Mouse (Mus musculus): Measurements from ENCODE around the gene Hoxc5. TPM values are rescaled to one million over a fixed set of nuclear protein-coding genes. Genes with fewer than 3 reads are reported as not detected.

The Hoxc5 gene
- total and polyA plus RNA-seq, 2 experiments from 2014 or later, result 0.15 TPM; not detected in 1

DNA sequence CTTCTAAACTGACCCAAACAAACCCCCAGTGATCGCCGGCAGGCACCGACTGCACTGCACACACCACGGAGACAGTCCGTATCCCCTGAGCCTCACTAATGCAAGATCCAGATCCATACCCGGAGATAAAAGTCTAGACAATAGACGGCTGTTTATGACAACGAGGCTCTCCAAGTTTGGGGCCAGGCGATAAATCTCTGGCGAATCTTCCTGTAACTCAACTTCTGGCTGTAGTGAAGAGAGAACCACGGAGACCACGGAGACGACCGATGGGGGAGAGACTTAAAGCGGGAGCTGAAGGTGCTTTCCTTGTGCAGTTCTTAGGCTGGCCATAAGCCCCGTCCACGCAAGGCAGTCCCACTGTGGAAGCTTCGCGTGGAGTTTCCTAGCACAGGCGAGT lies 17.5 kb upstream of the Hoxc5 start:
- no peaks in the 10 kb centered on the region for H3K36me3 ChIP-seq (replicated peaks; ENCODE audit: control insufficient read depth, insufficient read depth, low read length)
- no peaks in the 10 kb centered on the region for H3K9me3 ChIP-seq (replicated peaks; ENCODE audit: control insufficient read depth, low read length)
- H3K27ac ChIP-seq (ENCODE audit: low read depth), result no peak overlapping the region
- no peak for DNase-seq (ENCODE audit: low spot score)
- no peak overlapping the region for H3K9ac ChIP-seq (replicated peaks; ENCODE audit: low read depth, low read length)
- no peak for ATAC-seq (ENCODE audit: insufficient read depth, low read depth)
- WGBS, result 2% methylated on average over 20 of the region's 20 CpGs
- no peak overlapping the region for H3K4me2 ChIP-seq (ENCODE audit: low read depth, low read length)
- no peak overlapping the region for H3K4me3 ChIP-seq (ENCODE audit: low read depth, low read length)
- H3K27me3 ChIP-seq (ENCODE audit: control insufficient read depth, insufficient read depth, low read length), result peaks cover 100% of the 10 kb centered on the region
- TF ChIP-seq CTCF (IDR thresholded peaks at IDR 0.05; ENCODE audit: low read depth), result no peak
- no peak for TF ChIP-seq EP300 (IDR thresholded peaks at IDR 0.05; ENCODE audit: low read depth)
- H3K4me1 ChIP-seq (ENCODE audit: control insufficient read depth, insufficient read depth), result no peaks in the 10 kb centered on the region

DNA sequence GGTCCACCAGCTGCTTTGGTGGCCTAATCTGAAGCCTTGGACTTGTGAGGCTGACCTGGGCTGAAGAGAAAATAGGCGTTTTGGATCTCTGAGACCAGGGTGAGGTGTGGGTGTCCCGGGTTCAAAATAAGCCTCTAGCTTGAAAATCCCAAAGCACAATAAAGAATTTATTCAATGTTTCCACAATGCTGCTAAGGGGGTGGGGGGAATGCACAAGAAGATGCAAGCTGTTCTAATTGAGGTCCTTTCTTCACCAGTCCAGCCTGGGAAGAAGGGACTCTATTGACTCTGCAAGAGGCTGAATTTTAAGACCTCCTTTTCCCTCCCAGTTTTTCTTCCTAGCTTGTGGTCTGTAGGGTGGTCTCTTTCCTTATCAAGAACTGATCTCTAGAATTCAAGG lies 16.4 kb upstream of the Hoxc5 start:
- Histone ChIP-seq H3K4me2 (ENCODE audit: low read depth, low read length) (no peak overlapping the region), H3K4me3 (ENCODE audit: low read depth, low read length) (no peak overlapping the region), H3K4me1 (ENCODE audit: control insufficient read depth, insufficient read depth) (no peaks in the 10 kb centered on the region), H3K27ac (ENCODE audit: low read depth) (no peak overlapping the region), H3K27me3 (ENCODE audit: control insufficient read depth, insufficient read depth, low read length) (peaks cover 99% of the 10 kb centered on the region), H3K9ac (replicated peaks; ENCODE audit: low read depth, low read length) (no peak overlapping the region), H3K9me3 (replicated peaks; ENCODE audit: control insufficient read depth, low read length) (no peaks in the 10 kb centered on the region), H3K36me3 (replicated peaks; ENCODE audit: control insufficient read depth, insufficient read depth, low read length) (no peaks in the 10 kb centered on the region)
- DNase-seq (ENCODE audit: low spot score) (no peak), ATAC-seq (ENCODE audit: insufficient read depth, low read depth) (no peak)
- WGBS, result 12% methylated on average over 2 of the region's 2 CpGs
- no peak for TF ChIP-seq EP300 (IDR thresholded peaks at IDR 0.05; ENCODE audit: low read depth)
- TF ChIP-seq CTCF (IDR thresholded peaks at IDR 0.05; ENCODE audit: low read depth), result no peak

DNA sequence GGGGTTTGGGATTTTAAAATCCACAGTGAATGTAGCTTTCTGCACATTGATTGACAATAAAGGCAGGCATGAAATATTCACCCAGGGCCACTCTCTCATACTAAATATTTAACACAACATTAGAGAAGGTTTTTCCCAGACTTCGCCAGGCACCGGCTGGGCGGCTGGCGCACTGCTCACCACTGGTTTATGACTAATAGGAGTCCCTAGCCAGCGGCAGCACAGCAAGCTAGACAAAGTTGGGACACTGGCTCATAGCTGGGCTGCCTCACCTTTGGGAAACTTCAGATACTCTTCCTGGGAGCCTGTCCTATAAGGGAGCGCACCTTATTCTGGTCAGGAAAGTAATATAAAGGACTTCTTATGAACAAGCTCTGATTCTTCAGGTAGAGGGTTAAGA lies 13.7 kb upstream of the Hoxc5 start:
- Histone ChIP-seq H3K4me2 (ENCODE audit: low read depth, low read length) (no peak overlapping the region), H3K27ac (ENCODE audit: low read depth) (no peak overlapping the region), H3K9ac (replicated peaks; ENCODE audit: low read depth, low read length) (no peak overlapping the region), H3K36me3 (replicated peaks; ENCODE audit: control insufficient read depth, insufficient read depth, low read length) (no peaks in the 10 kb centered on the region), H3K4me1 (ENCODE audit: control insufficient read depth, insufficient read depth) (no peaks in the 10 kb centered on the region), H3K4me3 (ENCODE audit: low read depth, low read length) (no peak overlapping the region), H3K27me3 (ENCODE audit: control insufficient read depth, insufficient read depth, low read length) (peaks cover 99% of the 10 kb centered on the region), H3K9me3 (replicated peaks; ENCODE audit: control insufficient read depth, low read length) (no peaks in the 10 kb centered on the region)
- ATAC-seq (ENCODE audit: insufficient read depth, low read depth) (no peak), DNase-seq (ENCODE audit: low spot score) (no peak)
- no peak for TF ChIP-seq CTCF (IDR thresholded peaks at IDR 0.05; ENCODE audit: low read depth)
- no peak for TF ChIP-seq EP300 (IDR thresholded peaks at IDR 0.05; ENCODE audit: low read depth)
- WGBS, result 15% methylated on average over 6 of the region's 6 CpGs

DNA sequence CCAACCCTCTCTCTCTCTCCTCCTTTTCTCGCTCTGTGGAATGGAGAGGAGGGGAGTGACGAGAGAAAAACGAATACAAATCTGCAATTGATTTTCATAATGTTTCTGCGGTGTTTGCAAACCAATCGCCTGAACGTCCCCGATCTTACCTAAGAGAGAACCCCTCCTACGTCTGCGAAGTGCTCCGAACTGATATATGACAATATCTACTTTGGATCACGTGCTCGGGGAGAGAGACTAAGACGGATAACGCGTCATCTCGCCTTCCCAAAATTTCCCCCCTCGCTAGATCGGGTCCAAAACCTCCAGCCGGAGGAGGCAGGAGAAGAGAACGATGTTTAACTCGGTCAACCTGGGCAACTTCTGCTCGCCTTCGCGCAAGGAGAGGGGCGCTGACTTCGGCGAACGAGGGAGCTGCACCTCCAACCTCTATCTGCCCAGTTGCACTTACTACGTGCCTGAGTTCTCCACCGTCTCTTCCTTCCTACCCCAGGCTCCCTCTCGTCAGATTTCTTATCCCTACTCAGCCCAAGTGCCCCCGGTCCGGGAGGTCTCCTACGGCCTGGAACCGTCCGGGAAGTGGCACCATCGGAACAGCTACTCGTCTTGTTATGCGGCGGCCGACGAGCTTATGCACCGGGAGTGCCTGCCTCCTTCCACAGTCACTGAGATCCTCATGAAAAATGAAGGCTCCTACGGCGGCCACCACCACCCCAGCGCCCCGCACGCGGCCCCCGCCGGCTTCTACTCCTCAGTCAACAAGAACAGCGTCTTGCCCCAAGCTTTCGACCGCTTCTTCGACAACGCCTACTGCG lies 12.8 kb upstream of the Hoxc5 start, which contains the start of gene Hoxc11:
Gene Hoxc11, plus strand, starts transcription at position 236 of the 815 bp plus-strand sequence.
- no peak within 1 kb of the TSS for H3K4me3 ChIP-seq (ENCODE audit: low read depth, low read length)

DNA sequence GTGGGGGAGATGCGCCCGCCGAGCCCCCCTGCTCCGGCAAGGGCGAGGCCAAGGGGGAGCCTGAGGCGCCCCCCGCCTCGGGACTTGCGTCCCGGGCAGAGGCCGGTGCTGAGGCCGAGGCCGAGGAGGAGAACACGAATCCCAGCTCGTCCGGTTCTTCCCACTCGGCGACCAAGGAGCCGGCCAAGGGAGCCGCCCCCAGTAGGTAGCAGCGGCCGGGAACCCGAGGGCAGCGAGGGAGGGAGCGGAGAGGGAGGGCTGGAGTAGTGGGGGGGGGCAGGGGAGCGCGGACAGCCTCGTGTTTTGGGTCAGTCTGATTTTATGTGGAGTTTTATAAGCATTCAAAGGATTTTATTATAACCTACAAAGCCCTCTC lies 12.2 kb upstream of the Hoxc5 start:
- no peaks in the 10 kb centered on the region for H3K4me1 ChIP-seq (ENCODE audit: control insufficient read depth, insufficient read depth)
- H3K36me3 ChIP-seq (replicated peaks; ENCODE audit: control insufficient read depth, insufficient read depth, low read length), result no peaks in the 10 kb centered on the region
- H3K4me2 ChIP-seq (ENCODE audit: low read depth, low read length), result no peak overlapping the region
- H3K9ac ChIP-seq (replicated peaks; ENCODE audit: low read depth, low read length), result no peak overlapping the region
- 1% methylated on average over 22 of the region's 28 CpGs for WGBS
- H3K27me3 ChIP-seq (ENCODE audit: control insufficient read depth, insufficient read depth, low read length), result peaks cover 98% of the 10 kb centered on the region
- ATAC-seq (ENCODE audit: insufficient read depth, low read depth) (no peak), DNase-seq (ENCODE audit: low spot score) (no peak)
- TF ChIP-seq EP300 (IDR thresholded peaks at IDR 0.05; ENCODE audit: low read depth), result no peak
- TF ChIP-seq CTCF (IDR thresholded peaks at IDR 0.05; ENCODE audit: low read depth), result no peak
- no peak overlapping the region for H3K27ac ChIP-seq (ENCODE audit: low read depth)
- no peak overlapping the region for H3K4me3 ChIP-seq (ENCODE audit: low read depth, low read length)
- H3K9me3 ChIP-seq (replicated peaks; ENCODE audit: control insufficient read depth, low read length), result no peaks in the 10 kb centered on the region

More for the DNA sequence above, 12.8 kb upstream of the Hoxc5 start, which contains the start of gene Hoxc11:
- no peak for TF ChIP-seq CTCF (IDR thresholded peaks at IDR 0.05; ENCODE audit: low read depth)
- TF ChIP-seq EP300 (IDR thresholded peaks at IDR 0.05; ENCODE audit: low read depth), result no peak
- Histone ChIP-seq H3K4me1 (ENCODE audit: control insufficient read depth, insufficient read depth) (no peaks in the 10 kb centered on the region), H3K27ac (ENCODE audit: low read depth) (no peak within 1 kb of the TSS), H3K27me3 (ENCODE audit: control insufficient read depth, insufficient read depth, low read length) (peaks cover 98% of the 10 kb centered on the region), H3K9ac (replicated peaks; ENCODE audit: low read depth, low read length) (no peak within 1 kb of the TSS), H3K36me3 (replicated peaks; ENCODE audit: control insufficient read depth, insufficient read depth, low read length) (no peaks in the 10 kb centered on the region), H3K4me2 (ENCODE audit: low read depth, low read length) (no peak within 1 kb of the TSS), H3K9me3 (replicated peaks; ENCODE audit: control insufficient read depth, low read length) (no peaks in the 10 kb centered on the region)
- DNase-seq (ENCODE audit: low spot score) (no peak), ATAC-seq (ENCODE audit: insufficient read depth, low read depth) (no peak)
- WGBS, result 1% methylated on average over 55 of the region's 57 CpGs

Data from heart, postnatal 0 days (tissue).